Mouse (Mus musculus) T-cell, adult 66 days (primary cell): ENCODE results near the gene Fzd5. TPM values are rescaled to one million over a fixed set of nuclear protein-coding genes. Genes with fewer than 3 reads are reported as not detected.

Experiments
- total RNA-seq, 2 experiments: library from RNA; stranded (reverse); gene quantifications; 3 replicates in 1 of 2; 4 replicates in 1 of 2; pipeline ENCODE4 v1.2.4; 2023

Gene Fzd5
- total RNA-seq = 1 to 10 TPM; 4.7 to 4.8 TPM

GRCm38 (mm10) chr1:64737502-64738179 is at the start of gene Fzd5:
Fzd5 (minus strand) TSS chr1:64737751.

GRCm38 (mm10) chr1:64690213-64691013 is 47.1 kb downstream of the Fzd5 start, which contains the start of gene Ccnyl1:
Ccnyl1 (plus strand) TSS chr1:64690455.

Other genes starting within 250 kb of the Fzd5 start
- 100 to 1,000 TPM; 117 to 132 TPM for gene Creb1, start 205.1 kb downstream of the Fzd5 start, total RNA-seq
- gene Mettl21a, start 120.5 kb downstream of the Fzd5 start, total RNA-seq = 1 to 10 TPM; 2.4 to 4.7 TPM
- 1 to 10 TPM; 6.8 to 8.6 TPM for gene Ccnyl1, start 47.3 kb downstream of the Fzd5 start, total RNA-seq
- gene Plekhm3, start 219.1 kb upstream of the Fzd5 start, total RNA-seq = 10 to 100 TPM in 1 of 2 experiments, 1 to 10 TPM in 1; 8.2 to 11.0 TPM